Mouse (Mus musculus) C2C12 (cell line): ENCODE data around the gene Rbx1. TPM values are rescaled to one million over a fixed set of nuclear protein-coding genes. Genes with fewer than 3 reads are reported as not detected.
"Not testable (repeated sequence)": the region's sequence is repeated elsewhere in the genome, so short reads cannot be mapped to it uniquely, and the experiment has no call there.

Source experiments
- H3K27me3 ChIP-seq: one replicate; pipeline ENCODE4 v1.6.1; 2011; ENCODE audit not compliant: control insufficient read depth, insufficient read depth, insufficient read length
- H3K36me3 ChIP-seq: one replicate; pipeline ENCODE4 v1.6.1; 2011; ENCODE audit not compliant: control insufficient read depth, insufficient read depth
- H3K4me3 ChIP-seq: one replicate; pipeline ENCODE4 v1.5.1; 2011; ENCODE audit warnings: mild to moderate bottlenecking, control low read depth; ENCODE audit not compliant: poor library complexity, insufficient read depth, severe bottlenecking
- H3K79me2 ChIP-seq: one replicate; pipeline ENCODE4 v1.6.1; 2011; ENCODE audit not compliant: control insufficient read depth, insufficient read depth
- H3K79me3 ChIP-seq: one replicate; pipeline ENCODE4 v1.6.1; 2011; ENCODE audit warnings: low read depth, control low read depth
- H3ac ChIP-seq: one replicate; pipeline ENCODE3; 2011; ENCODE audit warnings: low read depth; ENCODE audit not compliant: control insufficient read depth, insufficient read length
- CEBPB ChIP-seq: IDR thresholded peaks from one replicate; pipeline ENCODE4 v1.6.1; 2011; ENCODE audit warnings: low read depth, mild to moderate bottlenecking, control low read depth, moderate library complexity
- CTCF ChIP-seq: IDR thresholded peaks from one replicate; pipeline ENCODE4 v1.5.1; 2011; ENCODE audit not compliant: control insufficient read depth, insufficient read depth, insufficient read length
- FOSL1 ChIP-seq: IDR thresholded peaks from one replicate; pipeline ENCODE4 v1.8.0; 2011; ENCODE audit warnings: mild to moderate bottlenecking, low read length; ENCODE audit not compliant: poor library complexity, insufficient read depth, severe bottlenecking
- MAX ChIP-seq: IDR thresholded peaks from one replicate; pipeline ENCODE4 v1.6.1; 2011; ENCODE audit warnings: mild to moderate bottlenecking, control low read depth
- MYOD1 ChIP-seq: IDR thresholded peaks from one replicate; pipeline ENCODE4 v1.6.1; 2011; ENCODE audit warnings: low read depth; ENCODE audit not compliant: control insufficient read depth, insufficient read length
- MYOG ChIP-seq: IDR thresholded peaks from one replicate; pipeline ENCODE4 v1.6.1; 2011; ENCODE audit not compliant: control insufficient read depth, insufficient read length; ENCODE audit errors: extremely low read depth
- USF1 ChIP-seq: IDR thresholded peaks from one replicate; pipeline ENCODE4 v1.6.1; 2011; ENCODE audit warnings: low read depth, mild to moderate bottlenecking, control low read depth, moderate library complexity
- long read RNA-seq, 2 experiments: library from polyadenylated mRNA; unstranded; transcript quantifications; one replicate each; pipeline ENCODE4 v2.0.0; 2019 to 2020
- polyA plus RNA-seq: library from polyadenylated mRNA; unstranded; fragments of >200 nt; fragmentation: generic; extraction: Trizol; gene quantifications from one replicate; pipeline ENCODE4 v1.2.1, GENCODE M21; 2012; ENCODE audit warnings: missing spikeins

The Rbx1 gene
- polyA plus RNA-seq: 275 TPM
- long read RNA-seq, experiment 1, transcript Rbx1-201 (5 exons, 1,675 nt): major isoform, 385 of 416 reads
- long read RNA-seq, experiment 1, transcript Rbx1-204 (5 exons, 651 nt): minor isoform, 8 of 416 reads
- long read RNA-seq, experiment 1, partial matches to known transcripts: 13 of 416 reads
- long read RNA-seq, experiment 1, other reads (novel, unspliced or antisense): 9 of 416 reads
- long read RNA-seq, experiment 2, transcript Rbx1-204 (5 exons, 651 nt): minor isoform, 7 of 363 reads
- long read RNA-seq, experiment 2, transcript Rbx1-201 (5 exons, 1,675 nt): major isoform, 347 of 363 reads
- long read RNA-seq, experiment 2, partial matches to known transcripts: 2 of 363 reads
- long read RNA-seq, experiment 2, other reads (novel, unspliced or antisense): 4 of 363 reads

DNA sequence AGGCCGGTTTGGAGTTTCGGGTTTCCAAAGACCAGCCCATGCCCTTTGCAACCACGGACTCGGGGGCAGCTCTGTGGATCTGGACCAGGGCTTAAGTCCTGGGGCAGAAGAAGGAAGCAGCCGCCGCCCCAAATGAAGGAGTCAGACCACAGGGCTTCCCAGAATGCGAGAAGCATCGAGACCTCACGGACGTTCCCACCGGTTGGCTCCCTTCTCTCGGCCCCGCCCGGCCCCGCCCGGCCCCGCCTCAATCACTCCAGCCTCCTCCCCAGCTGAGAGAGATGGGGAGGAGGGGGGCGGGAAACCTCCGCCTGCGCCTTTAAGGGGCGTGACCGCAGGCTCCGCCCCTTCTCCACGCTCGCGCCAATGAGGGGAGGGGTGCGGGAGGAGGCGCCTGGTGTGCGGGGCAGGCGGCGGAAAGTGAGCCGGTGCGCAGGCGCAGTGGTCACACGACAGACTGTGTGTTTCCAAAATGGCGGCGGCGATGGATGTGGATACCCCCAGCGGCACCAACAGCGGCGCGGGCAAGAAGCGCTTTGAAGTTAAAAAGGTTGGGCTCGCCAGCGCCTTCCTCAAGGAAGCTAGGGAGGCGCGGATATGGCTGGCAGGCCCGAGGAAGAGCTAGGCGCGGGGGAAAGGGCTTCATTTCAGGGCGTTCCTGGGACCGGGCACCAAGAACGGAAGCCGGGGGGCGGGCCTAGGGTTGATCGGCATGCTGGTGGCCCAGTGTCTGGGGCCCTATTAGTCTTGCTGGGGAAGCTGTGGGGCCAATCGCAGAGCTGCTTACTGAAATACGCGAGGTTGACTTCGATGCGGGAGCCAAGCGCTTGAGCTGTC, at the start of gene Rbx1:
Rbx1 (plus strand) TSS at position 396 of the 837 bp plus-strand sequence.
- H3ac ChIP-seq: peak within 1 kb of the TSS; percentile 88
- peaks cover 43% of the 10 kb centered on the region for H3K79me2 ChIP-seq
- H3K79me3 ChIP-seq: peaks cover 29% of the 10 kb centered on the region
- H3K36me3 ChIP-seq: peaks cover 26% of the 10 kb centered on the region
- H3K4me3 ChIP-seq: peak within 1 kb of the TSS; percentile 88
- no peaks in the 10 kb centered on the region for H3K27me3 ChIP-seq
- no peak for TF ChIP-seq CTCF
- peak; percentile 44 for TF ChIP-seq USF1
- no peak for TF ChIP-seq FOSL1
- peak; percentile 66 for TF ChIP-seq MAX

DNA sequence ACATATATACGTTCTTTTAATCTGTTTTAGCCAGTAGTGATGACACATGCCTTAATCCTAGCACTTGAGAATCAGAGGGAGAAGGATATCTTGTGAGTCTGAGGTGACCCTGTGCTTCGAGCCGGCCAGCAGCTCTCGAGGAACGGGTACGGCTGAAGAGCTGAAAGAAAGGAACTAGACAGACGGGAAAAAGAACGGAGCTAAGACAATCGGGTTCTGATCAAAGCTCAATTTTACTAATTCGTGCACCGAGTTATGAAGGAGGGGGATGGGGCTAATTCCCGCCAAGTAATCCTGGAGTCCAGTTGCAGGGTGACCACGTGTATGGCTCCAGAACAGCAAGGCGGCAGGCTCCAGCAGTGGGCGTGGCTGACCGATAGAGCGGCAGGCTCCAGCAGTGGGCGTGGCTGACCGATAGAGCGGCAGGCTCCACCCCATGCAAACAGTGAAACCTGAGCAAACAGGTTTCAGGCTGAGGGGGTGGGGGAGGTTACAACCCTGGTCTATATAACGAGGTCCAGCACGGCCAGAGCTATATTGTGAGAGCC, 49.3 kb upstream of the Rbx1 start:
- not testable (repeated sequence) for H3K27me3 ChIP-seq, H3ac ChIP-seq, H3K79me2 ChIP-seq, H3K4me3 ChIP-seq, H3K79me3 ChIP-seq
- H3K36me3 ChIP-seq: peaks cover 58% of the 10 kb centered on the region

DNA sequence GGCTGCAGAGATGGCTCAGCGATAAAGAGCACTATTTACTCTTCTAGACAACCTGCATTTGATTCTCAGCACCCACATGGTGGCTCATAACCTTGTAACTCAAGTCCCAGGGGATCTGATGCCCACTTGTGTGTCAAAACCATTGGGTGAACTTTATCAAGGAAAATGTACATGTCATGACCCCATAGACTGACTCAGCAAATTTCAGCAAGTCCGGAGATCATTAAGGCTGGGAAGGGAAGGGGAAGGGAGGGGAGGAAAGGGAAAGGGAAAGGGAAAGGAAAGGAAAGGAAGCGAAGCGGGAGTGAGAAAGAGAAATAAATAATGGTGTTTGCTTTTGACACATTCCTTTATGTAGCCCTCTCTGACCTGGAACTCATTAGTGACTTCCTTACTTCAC, 48.0 kb upstream of the Rbx1 start:
- H3ac ChIP-seq: no peak overlapping the region
- H3K79me2 ChIP-seq: no peaks in the 10 kb centered on the region
- H3K36me3 ChIP-seq: peaks cover 58% of the 10 kb centered on the region
- no peaks in the 10 kb centered on the region for H3K79me3 ChIP-seq
- H3K27me3 ChIP-seq: no peaks in the 10 kb centered on the region
- no peak for TF ChIP-seq USF1
- no peak for TF ChIP-seq MAX
- no peak for TF ChIP-seq MYOG
- TF ChIP-seq FOSL1: no peak
- no peak for TF ChIP-seq MYOD1
- TF ChIP-seq CTCF: no peak
- TF ChIP-seq CEBPB: no peak
- H3K4me3 ChIP-seq: no peak overlapping the region

DNA sequence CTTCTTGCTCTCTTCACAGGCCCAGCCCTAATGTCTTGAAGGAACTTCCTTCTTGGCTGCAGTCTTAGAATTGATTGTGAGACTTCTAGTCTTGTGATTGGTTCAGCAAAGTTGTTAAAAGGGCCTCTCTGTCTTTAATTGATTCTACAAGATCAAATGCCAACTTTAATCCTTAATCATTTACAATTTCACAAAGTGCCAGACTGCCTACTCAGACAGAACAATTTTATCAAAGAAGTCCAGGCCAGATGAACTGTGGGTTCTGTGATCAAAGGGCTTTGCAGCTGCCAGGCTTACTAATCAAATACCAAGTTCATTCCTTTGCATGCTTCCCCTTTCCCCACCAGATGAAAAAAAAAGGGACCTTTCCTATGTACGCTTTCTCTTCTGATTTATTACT, 44.6 kb upstream of the Rbx1 start:
- no peak overlapping the region for H3K4me3 ChIP-seq
- H3ac ChIP-seq: no peak overlapping the region
- H3K79me3 ChIP-seq: no peaks in the 10 kb centered on the region
- peaks cover 33% of the 10 kb centered on the region for H3K36me3 ChIP-seq
- no peaks in the 10 kb centered on the region for H3K79me2 ChIP-seq
- TF ChIP-seq MAX: no peak
- TF ChIP-seq FOSL1: no peak
- TF ChIP-seq MYOG: no peak
- no peak for TF ChIP-seq CEBPB
- no peak for TF ChIP-seq MYOD1
- no peak for TF ChIP-seq CTCF
- TF ChIP-seq USF1: no peak
- no peaks in the 10 kb centered on the region for H3K27me3 ChIP-seq

DNA sequence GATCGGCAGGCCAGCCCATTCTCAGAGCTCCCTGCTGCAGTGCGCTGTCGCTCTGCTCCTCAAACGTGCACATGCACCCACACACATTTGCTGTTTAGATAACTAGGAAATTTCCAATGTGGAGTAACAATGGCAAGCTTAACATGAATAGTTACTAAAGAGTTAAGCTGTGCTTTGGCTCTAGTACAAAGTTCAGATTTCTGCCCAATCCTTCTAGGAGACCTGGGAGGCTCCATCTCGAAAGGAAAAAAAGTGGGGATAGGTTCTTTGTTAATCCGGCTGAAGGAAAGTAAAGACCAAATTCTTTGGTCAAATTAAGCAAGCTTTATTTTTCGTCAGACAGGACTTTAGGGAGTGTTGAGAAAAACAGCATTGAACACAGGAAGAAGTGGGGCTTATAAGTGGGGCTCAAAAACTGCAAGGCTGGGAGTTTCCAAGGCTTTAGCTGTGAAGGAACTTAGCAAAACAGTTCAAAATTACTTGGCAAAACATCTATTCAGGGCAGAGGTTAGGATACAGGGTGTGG, 43.9 kb upstream of the Rbx1 start:
- no peaks in the 10 kb centered on the region for H3K79me3 ChIP-seq
- H3K27me3 ChIP-seq: no peaks in the 10 kb centered on the region
- H3K36me3 ChIP-seq: peaks cover 32% of the 10 kb centered on the region
- no peak overlapping the region for H3K4me3 ChIP-seq
- TF ChIP-seq CTCF: no peak
- no peak for TF ChIP-seq USF1
- no peak for TF ChIP-seq MYOD1
- TF ChIP-seq MYOG: no peak
- no peak for TF ChIP-seq FOSL1
- no peak for TF ChIP-seq MAX
- no peak for TF ChIP-seq CEBPB
- no peak overlapping the region for H3ac ChIP-seq
- H3K79me2 ChIP-seq: no peaks in the 10 kb centered on the region
